Mouse (Mus musculus) testis, adult 2 months (tissue): ENCODE measurements around the gene Magi2.

ENCODE experiments used
- CTCF ChIP-seq: fragments of 200-500 bp; IDR thresholded peaks from 2 replicates; pipeline ENCODE4 v1.5.1; 2012; ENCODE audit warnings: low read depth, mild to moderate bottlenecking, inconsistent platforms, low read length, moderate library complexity; ENCODE audit not compliant: control insufficient read depth, insufficient read depth, insufficient replicate concordance
- POLR2A ChIP-seq: fragments of 200-500 bp; IDR thresholded peaks from 2 replicates; pipeline ENCODE4 v1.6.1; 2012; ENCODE audit warnings: low read depth, mild to moderate bottlenecking, inconsistent platforms, low read length, moderate library complexity; ENCODE audit not compliant: control insufficient read depth

GRCm38 (mm10) chr5:19565636-19566035 lies 338.8 kb downstream of the Magi2 start:
- no peak for TF ChIP-seq POLR2A
- no peak for TF ChIP-seq CTCF
